Mouse (Mus musculus) heart, postnatal 0 days (tissue): ENCODE results near the gene Tshz2.

Source experiments
- CTCF ChIP-seq: IDR thresholded peaks from 2 replicates; pipeline ENCODE4 v1.5.1; 2016; ENCODE audit warnings: antibody characterized with exemption, control low read depth, low read depth
- EP300 ChIP-seq: IDR thresholded peaks from 2 replicates; pipeline ENCODE4 v1.6.1; 2016; ENCODE audit warnings: antibody characterized with exemption, low read depth

DNA sequence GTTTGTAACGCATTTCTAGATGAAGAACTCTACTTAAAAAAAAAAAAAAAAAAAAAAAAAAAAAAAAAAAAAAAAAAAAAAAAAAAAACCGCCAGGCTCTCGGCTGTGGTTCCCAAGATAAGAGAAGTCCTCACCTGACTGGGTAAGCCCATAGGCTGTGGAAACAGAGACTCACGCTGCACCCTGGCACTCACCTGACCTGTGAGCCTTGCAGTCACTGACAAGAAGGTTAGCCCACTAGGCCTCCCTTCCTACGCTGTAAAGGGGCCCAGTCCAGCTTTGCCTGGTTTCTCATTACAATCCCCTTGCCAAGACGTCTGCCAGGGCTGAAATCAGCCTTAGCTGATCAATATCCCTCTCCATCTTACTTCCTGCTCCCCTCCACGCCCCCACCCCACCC is 46.5 kb downstream of the Tshz2 start:
- no peak for TF ChIP-seq CTCF
- no peak for TF ChIP-seq EP300
